Mouse (Mus musculus): ENCODE results near the gene Wdr24. TPM values are rescaled to one million over a fixed set of nuclear protein-coding genes. Genes with fewer than 3 reads are reported as not detected.

The Wdr24 gene
- polyA plus RNA-seq, 1 experiment from 2014 or later = 27.4 TPM

DNA sequence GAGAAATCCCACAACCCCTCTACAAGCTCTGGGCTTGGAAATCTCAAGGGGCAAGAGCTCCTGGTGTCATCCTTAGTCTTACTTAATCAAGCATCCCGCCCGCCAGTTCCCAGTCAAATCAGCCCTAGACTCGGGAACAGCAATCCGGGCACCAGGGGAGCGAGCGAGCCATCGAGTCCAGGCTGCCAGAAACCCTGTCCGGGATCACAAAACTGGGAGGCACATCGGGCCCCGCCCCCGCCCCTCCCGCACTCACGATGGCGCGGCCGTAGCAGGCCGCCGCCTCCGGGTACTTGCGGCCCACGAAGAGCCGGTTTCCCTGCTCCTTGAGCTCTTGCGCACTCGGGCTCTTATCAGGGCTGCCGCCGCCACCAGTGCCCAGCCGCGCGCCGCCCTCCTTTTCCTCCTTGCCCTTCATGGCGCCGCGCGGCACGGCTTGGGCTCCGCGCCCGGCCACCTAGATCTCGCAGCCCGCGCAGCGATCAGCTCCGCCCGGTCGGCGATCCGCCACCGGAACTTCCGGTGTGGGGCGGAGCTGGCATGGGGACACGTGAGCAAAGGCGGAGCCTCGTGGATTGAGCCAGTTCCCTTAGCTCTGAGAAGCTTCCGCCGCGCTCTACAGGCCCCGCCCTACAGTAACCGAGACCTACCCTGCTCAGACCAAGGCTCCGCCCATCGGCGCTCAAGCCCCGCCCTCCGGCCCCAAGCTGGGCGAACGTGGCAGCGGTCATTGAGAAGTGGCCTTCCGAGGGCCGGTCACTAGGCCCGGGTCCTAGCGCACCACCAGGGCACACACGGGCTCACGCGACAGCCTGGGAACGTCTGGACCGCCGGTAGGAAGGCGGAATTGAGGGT, 9.2 kb downstream of the Wdr24 start:
- Histone ChIP-seq H3K4me3 (ENCODE audit: low read depth, low read length) (peak overlapping the region; percentile 71), H3K9ac (ENCODE audit: low read length) (peak overlapping the region; percentile 79), H3K4me1 (ENCODE audit: control insufficient read depth, insufficient read depth, low read length) (peaks cover 67% of the 10 kb centered on the region), H3K27me3 (ENCODE audit: control insufficient read depth, insufficient read depth, low read length) (no peaks in the 10 kb centered on the region; the same call in 1 of the 2 replicates), H3K27ac (ENCODE audit: low read depth, low read length) (peak overlapping the region; percentile 84), H3K9me3 (ENCODE audit: control insufficient read depth, low read length) (no peaks in the 10 kb centered on the region), H3K36me3 (ENCODE audit: control insufficient read depth, insufficient read depth, low read length) (peaks cover 11% of the 10 kb centered on the region; the same call in 1 of the 2 replicates), H3K4me2 (peak overlapping the region; percentile 96)
- DNase-seq (ENCODE audit: low spot score, missing footprints) = peak; percentile 100
- ATAC-seq (ENCODE audit: low FRiP score) = peak; percentile 92
- WGBS = under 1% methylated on average over 67 of the region's 77 CpGs

DNA sequence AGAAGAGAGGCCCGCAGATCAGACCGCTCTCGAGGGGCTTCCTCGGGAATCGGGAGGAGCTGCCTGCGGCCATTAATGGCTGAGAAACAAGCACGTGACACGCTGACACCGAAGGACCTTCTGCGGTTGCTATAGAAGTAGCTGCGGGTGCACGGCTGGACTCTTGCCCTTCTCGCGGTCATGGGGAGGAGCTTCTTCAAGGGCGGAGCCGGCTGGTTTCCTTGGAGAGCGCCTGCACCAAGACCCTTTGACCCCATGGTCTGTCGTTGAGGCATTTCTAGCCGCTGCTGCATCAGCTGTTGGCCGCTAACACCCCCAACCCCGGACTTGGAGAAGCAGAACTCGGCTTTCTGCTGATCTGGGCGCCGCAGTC, 9.8 kb downstream of the Wdr24 start, which contains the start of gene Stub1:
Gene Stub1 (minus strand): TSS at position 114 of the 373 bp plus-strand sequence.
- peak within 1 kb of the TSS; percentile 71 for H3K4me3 ChIP-seq (ENCODE audit: low read depth, low read length)
- H3K36me3 ChIP-seq (ENCODE audit: control insufficient read depth, insufficient read depth, low read length) = peaks cover 11% of the 10 kb centered on the region; the same call in 1 of the 2 replicates
- no peaks in the 10 kb centered on the region; the same call in 1 of the 2 replicates for H3K27me3 ChIP-seq (ENCODE audit: control insufficient read depth, insufficient read depth, low read length)
- peak within 1 kb of the TSS; percentile 84 for H3K27ac ChIP-seq (ENCODE audit: low read depth, low read length)
- no peaks in the 10 kb centered on the region for H3K9me3 ChIP-seq (ENCODE audit: control insufficient read depth, low read length)
- DNase-seq (ENCODE audit: low spot score, missing footprints) = no peak
- under 1% methylated on average over 24 of the region's 24 CpGs for WGBS
- peak within 1 kb of the TSS; percentile 79 for H3K9ac ChIP-seq (ENCODE audit: low read length)
- peaks cover 67% of the 10 kb centered on the region for H3K4me1 ChIP-seq (ENCODE audit: control insufficient read depth, insufficient read depth, low read length)
- peak; percentile 78 for ATAC-seq (ENCODE audit: low FRiP score)
- peak within 1 kb of the TSS; percentile 96 for H3K4me2 ChIP-seq

DNA sequence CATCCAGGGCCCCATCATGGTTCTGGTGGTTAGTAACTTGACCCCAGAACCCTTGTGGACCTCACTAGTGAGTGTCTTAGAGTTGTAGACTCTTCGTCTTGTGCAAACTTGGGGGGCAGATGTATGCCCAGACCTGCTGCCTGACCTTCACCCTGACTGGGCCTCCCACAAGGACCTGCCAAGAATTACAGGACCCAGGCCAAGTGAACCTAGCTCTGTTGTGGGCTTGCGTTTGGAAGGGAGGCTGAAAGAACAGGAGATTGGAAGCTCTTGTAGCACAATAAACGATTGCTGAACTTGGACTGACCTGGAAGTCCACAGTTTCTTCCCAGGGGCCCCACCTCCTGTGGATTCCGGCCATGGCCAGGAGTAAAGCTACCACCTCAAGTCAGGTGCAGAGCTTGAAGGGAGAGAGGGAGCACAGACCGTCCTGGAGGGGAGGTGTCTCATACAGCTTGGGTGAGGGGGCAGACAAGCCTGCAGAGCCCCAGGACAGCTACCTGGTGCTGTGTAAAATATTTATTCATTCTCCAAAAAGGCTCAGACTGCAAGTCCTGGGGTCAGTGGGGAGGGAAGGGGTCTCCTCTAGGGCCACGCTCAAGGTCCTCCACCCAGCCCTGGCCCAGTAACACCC, 10.7 kb downstream of the Wdr24 start:
- Histone ChIP-seq H3K4me1 (ENCODE audit: control insufficient read depth, insufficient read depth, low read length) (peaks cover 62% of the 10 kb centered on the region), H3K4me2 (peak overlapping the region; percentile 96), H3K4me3 (ENCODE audit: low read depth, low read length) (peak overlapping the region; percentile 71), H3K27ac (ENCODE audit: low read depth, low read length) (peak overlapping the region; percentile 84), H3K9ac (ENCODE audit: low read length) (peak overlapping the region; percentile 67), H3K9me3 (ENCODE audit: control insufficient read depth, low read length) (no peaks in the 10 kb centered on the region), H3K27me3 (ENCODE audit: control insufficient read depth, insufficient read depth, low read length) (no peaks in the 10 kb centered on the region; the same call in 1 of the 2 replicates), H3K36me3 (ENCODE audit: control insufficient read depth, insufficient read depth, low read length) (peaks cover 14% of the 10 kb centered on the region; the same call in 1 of the 2 replicates)
- WGBS = 73% methylated on average over 6 of the region's 6 CpGs
- DNase-seq (ENCODE audit: low spot score, missing footprints) (no peak), ATAC-seq (ENCODE audit: low FRiP score) (no peak)

DNA sequence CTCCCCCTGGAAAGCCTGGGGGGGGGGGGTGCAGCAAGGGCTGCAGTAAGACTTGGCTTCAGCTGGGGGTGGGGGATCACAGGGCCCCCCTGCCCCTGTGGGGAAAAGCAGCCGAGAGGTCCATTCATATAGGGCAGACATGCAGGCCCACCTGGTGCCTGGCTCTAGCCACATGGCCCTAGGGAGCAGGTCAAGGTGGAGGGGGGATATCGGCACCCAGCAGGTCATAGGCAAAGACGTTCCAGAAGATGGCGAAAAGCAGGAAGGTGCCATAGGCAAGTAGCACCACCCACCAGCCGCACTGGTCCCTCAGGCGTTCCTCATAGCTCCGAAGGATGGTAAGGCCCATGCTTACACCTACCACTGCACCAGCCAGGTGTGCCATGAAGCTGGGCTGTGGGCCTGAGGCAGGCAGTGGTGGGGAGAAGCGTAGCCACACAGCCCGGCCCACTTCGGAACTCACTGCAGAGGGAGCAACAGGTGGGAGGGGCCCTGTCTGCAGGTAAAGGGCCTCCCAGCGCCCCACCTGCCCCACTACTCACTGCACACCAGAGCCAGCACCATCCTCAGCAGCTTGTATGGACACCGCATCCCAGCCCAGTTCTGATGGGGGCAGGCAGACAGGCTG, 11.3 kb downstream of the Wdr24 start:
- ATAC-seq (ENCODE audit: low FRiP score) = no peak
- H3K27ac ChIP-seq (ENCODE audit: low read depth, low read length) = no peak overlapping the region
- WGBS = 89% methylated on average over 12 of the region's 12 CpGs

DNA sequence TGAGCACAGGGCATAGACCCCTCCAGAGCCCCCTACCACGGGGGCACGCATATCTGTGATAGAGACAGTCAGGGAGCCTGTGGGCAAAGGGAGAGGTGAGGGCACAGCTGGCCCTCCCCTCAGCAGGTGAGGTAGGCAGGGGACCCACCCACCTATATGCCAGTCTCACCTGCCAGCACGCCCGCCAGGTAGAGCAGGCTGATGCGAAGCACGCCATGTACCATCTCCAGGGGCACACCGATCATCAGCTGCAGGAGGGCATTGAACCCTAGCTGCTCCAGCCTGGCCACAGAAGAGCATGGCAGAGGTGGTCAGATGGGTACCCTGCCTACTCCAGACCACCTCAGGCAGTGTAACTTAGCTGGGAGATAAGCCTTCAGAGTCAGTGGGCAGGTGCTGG, 11.9 kb downstream of the Wdr24 start:
- no peak for DNase-seq (ENCODE audit: low spot score, missing footprints)
- peaks cover 52% of the 10 kb centered on the region for H3K4me1 ChIP-seq (ENCODE audit: control insufficient read depth, insufficient read depth, low read length)
- no peaks in the 10 kb centered on the region; the same call in 1 of the 2 replicates for H3K27me3 ChIP-seq (ENCODE audit: control insufficient read depth, insufficient read depth, low read length)
- no peak overlapping the region for H3K4me2 ChIP-seq
- WGBS = 94% methylated on average over 7 of the region's 7 CpGs
- no peaks in the 10 kb centered on the region for H3K9me3 ChIP-seq (ENCODE audit: control insufficient read depth, low read length)
- H3K36me3 ChIP-seq (ENCODE audit: control insufficient read depth, insufficient read depth, low read length) = peaks cover 17% of the 10 kb centered on the region
- ATAC-seq (ENCODE audit: low FRiP score) = no peak
- no peak overlapping the region for H3K9ac ChIP-seq (ENCODE audit: low read length)
- H3K4me3 ChIP-seq (ENCODE audit: low read depth, low read length) = no peak overlapping the region
- H3K27ac ChIP-seq (ENCODE audit: low read depth, low read length) = no peak overlapping the region

More for the DNA sequence above, 11.3 kb downstream of the Wdr24 start:
- H3K9me3 ChIP-seq (ENCODE audit: control insufficient read depth, low read length) = no peaks in the 10 kb centered on the region
- peaks cover 58% of the 10 kb centered on the region for H3K4me1 ChIP-seq (ENCODE audit: control insufficient read depth, insufficient read depth, low read length)
- H3K27me3 ChIP-seq (ENCODE audit: control insufficient read depth, insufficient read depth, low read length) = no peaks in the 10 kb centered on the region; the same call in 1 of the 2 replicates
- DNase-seq (ENCODE audit: low spot score, missing footprints) = no peak
- H3K36me3 ChIP-seq (ENCODE audit: control insufficient read depth, insufficient read depth, low read length) = peaks cover 16% of the 10 kb centered on the region; the same call in 1 of the 2 replicates
- peak overlapping the region; percentile 96 for H3K4me2 ChIP-seq
- H3K4me3 ChIP-seq (ENCODE audit: low read depth, low read length) = peak overlapping the region; percentile 71; the same call in 1 of the 2 replicates
- peak overlapping the region; percentile 67 for H3K9ac ChIP-seq (ENCODE audit: low read length)

DNA sequence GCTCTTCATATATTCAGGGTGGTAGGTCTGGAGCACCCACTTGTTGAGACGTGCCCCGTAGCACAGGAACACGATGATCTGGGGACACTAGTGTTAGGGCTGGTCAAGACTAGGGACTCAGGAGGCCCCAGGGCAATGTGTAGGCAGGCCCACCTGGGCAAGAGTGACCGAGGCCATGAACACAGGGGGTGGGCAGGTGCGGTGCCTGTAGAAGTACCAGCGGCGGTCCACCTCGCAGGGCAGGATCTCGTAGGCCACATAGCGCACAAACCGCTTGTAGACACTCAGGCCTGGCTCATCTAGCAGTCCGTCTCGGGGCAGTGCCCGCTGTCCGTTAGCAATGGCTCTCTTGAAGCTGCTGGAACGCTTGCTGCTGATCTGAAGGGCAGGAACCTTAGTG, 12.4 kb downstream of the Wdr24 start:
- WGBS = 96% methylated on average over 16 of the region's 16 CpGs
- ATAC-seq (ENCODE audit: low FRiP score) = no peak
- Histone ChIP-seq H3K9me3 (ENCODE audit: control insufficient read depth, low read length) (no peaks in the 10 kb centered on the region), H3K4me2 (no peak overlapping the region), H3K36me3 (ENCODE audit: control insufficient read depth, insufficient read depth, low read length) (peaks cover 19% of the 10 kb centered on the region), H3K4me3 (ENCODE audit: low read depth, low read length) (no peak overlapping the region), H3K9ac (ENCODE audit: low read length) (no peak overlapping the region), H3K27ac (ENCODE audit: low read depth, low read length) (no peak overlapping the region; the same call in 1 of the 2 replicates), H3K27me3 (ENCODE audit: control insufficient read depth, insufficient read depth, low read length) (no peaks in the 10 kb centered on the region; the same call in 1 of the 2 replicates), H3K4me1 (ENCODE audit: control insufficient read depth, insufficient read depth, low read length) (peaks cover 52% of the 10 kb centered on the region)
- DNase-seq (ENCODE audit: low spot score, missing footprints) = no peak

DNA sequence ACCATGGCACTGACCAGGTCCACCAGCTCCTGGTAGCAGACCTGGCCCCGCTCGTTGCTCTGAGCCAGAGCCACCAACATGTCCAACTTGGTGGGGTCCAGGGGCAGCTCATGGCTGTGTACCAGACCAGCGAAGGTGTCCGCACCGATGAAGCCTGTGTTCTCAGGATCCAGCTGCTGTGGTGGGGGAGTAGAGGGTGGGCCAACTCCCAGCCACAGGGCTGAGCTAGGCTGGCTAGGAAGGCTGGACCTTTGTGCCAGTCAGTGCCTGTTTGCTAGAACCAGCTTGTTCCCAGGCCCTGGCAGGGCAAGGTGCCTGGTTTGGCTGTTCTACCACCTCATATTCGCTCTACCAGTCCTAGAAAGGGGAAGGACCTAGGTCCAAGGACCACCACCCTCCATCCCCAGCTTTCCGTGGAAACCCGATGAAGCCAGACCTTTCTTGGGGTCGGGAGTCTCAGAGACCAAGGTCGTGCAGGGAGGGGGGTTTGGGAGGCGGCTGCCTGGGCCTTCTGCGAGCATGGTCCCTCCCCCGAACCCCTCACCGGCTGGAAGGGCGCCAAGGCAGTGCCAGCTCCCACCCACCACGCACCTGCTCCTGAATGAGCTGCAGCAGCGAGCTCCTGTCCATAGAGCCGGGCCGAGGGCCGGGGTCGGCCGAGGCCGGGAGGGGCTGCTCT, 13.1 kb downstream of the Wdr24 start:
- peak overlapping the region; percentile 43 for H3K9ac ChIP-seq (ENCODE audit: low read length)
- H3K4me3 ChIP-seq (ENCODE audit: low read depth, low read length) = peak overlapping the region; percentile 29
- ATAC-seq (ENCODE audit: low FRiP score) (no peak), DNase-seq (ENCODE audit: low spot score, missing footprints) (no peak)
- H3K4me2 ChIP-seq = peak overlapping the region; percentile 52
- no peaks in the 10 kb centered on the region; the same call in 1 of the 2 replicates for H3K27me3 ChIP-seq (ENCODE audit: control insufficient read depth, insufficient read depth, low read length)
- WGBS = 23% methylated on average over 23 of the region's 23 CpGs
- no peak overlapping the region; the same call in 1 of the 2 replicates for H3K27ac ChIP-seq (ENCODE audit: low read depth, low read length)
- peaks cover 18% of the 10 kb centered on the region for H3K36me3 ChIP-seq (ENCODE audit: control insufficient read depth, insufficient read depth, low read length)
- peaks cover 45% of the 10 kb centered on the region for H3K4me1 ChIP-seq (ENCODE audit: control insufficient read depth, insufficient read depth, low read length)
- no peaks in the 10 kb centered on the region for H3K9me3 ChIP-seq (ENCODE audit: control insufficient read depth, low read length)

DNA sequence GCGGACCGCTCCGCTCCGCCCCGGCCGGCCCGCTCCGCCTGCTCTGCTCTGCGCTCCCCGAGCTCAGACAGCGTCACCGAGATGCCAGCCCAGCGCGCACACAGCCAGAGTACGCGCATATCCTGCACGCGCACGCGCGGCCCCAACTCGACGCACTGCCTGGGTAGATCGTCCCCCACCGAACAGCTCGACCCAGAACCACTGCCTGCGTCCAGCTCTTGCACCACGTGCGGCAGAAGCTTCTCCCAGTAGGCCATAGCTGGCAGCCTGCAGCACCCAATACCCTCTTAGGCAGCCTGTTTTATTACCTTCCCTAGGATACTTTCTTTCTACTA, 13.6 kb downstream of the Wdr24 start, which contains the start of gene Rhbdl1:
Gene Rhbdl1 (minus strand): TSS at position 220 of the 335 bp plus-strand sequence.
- Histone ChIP-seq H3K27me3 (ENCODE audit: control insufficient read depth, insufficient read depth, low read length) (no peaks in the 10 kb centered on the region; the same call in 1 of the 2 replicates), H3K4me3 (ENCODE audit: low read depth, low read length) (peak within 1 kb of the TSS; percentile 29), H3K9ac (ENCODE audit: low read length) (peak within 1 kb of the TSS; percentile 43), H3K27ac (ENCODE audit: low read depth, low read length) (no peak within 1 kb of the TSS; the same call in 1 of the 2 replicates), H3K36me3 (ENCODE audit: control insufficient read depth, insufficient read depth, low read length) (peaks cover 23% of the 10 kb centered on the region), H3K9me3 (ENCODE audit: control insufficient read depth, low read length) (no peaks in the 10 kb centered on the region), H3K4me1 (ENCODE audit: control insufficient read depth, insufficient read depth, low read length) (peaks cover 40% of the 10 kb centered on the region), H3K4me2 (peak within 1 kb of the TSS; percentile 52)
- peak; percentile 95 for DNase-seq (ENCODE audit: low spot score, missing footprints)
- WGBS = 1% methylated on average over 27 of the region's 29 CpGs
- ATAC-seq (ENCODE audit: low FRiP score) = no peak

All from midbrain, embryonic 11.5 days (tissue).